Comparison of ENCODE assay signal across 27 mouse cellular contexts in genomic region chr15:74107946-74108345, GRCm38 (mm10).
A peak's percentile ranks its signal among the peaks of the same experiment; 100 is the strongest.
DNase-seq lines count a peak whose midpoint lies in the region; ATAC-seq and TF ChIP-seq lines count a peak whose summit lies in the region.
"Had no signal": no experiment of that assay in that cellular context is flagged by ENCODE, and none has a peak within 500 bp of the region (broad histone marks: within the 10 kb centered on the region; RNA-seq: fewer than 3 reads in every experiment).

No protein-coding gene starts in this region.

- peak overlapping the region; percentile 57; the same call in 1 of the 2 replicates for H3K27ac ChIP-seq in olfactory bulb, adult 2 months (ENCODE audit: insufficient read depth, low read depth, low read length)
- H3K27ac ChIP-seq in liver, embryonic 11.5 days (ENCODE audit: low read depth, low read length): no peak overlapping the region
- H3K27ac ChIP-seq: embryonic facial prominence, embryonic 12.5 days; forebrain, embryonic 12.5 days; hindbrain, postnatal 0 days; left cerebral cortex, adult 2 months; limb, embryonic 12.5 days; liver, embryonic 12.5 days; midbrain, embryonic 12.5 days; stomach, postnatal 0 days had no signal

- no peaks in the 10 kb centered on the region for H3K27me3 ChIP-seq in liver, embryonic 11.5 days (replicated peaks; ENCODE audit: control insufficient read depth, insufficient read depth, low read length)
- H3K27me3 ChIP-seq: embryonic facial prominence, embryonic 12.5 days; forebrain, embryonic 12.5 days; limb, embryonic 12.5 days; liver, embryonic 12.5 days; midbrain, embryonic 12.5 days had no signal

- ATAC-seq in liver, embryonic 11.5 days (replicated peaks; ENCODE audit: low FRiP score): no peak
- ATAC-seq: hindbrain, postnatal 0 days; intestine, embryonic 16.5 days; liver, embryonic 12.5 days had no signal

- no peak overlapping the region for H3K4me2 ChIP-seq in liver, embryonic 11.5 days
- H3K4me2 ChIP-seq: embryonic facial prominence, embryonic 12.5 days; forebrain, embryonic 12.5 days; heart, embryonic 11.5 days; limb, embryonic 12.5 days; liver, embryonic 12.5 days; midbrain, embryonic 12.5 days had no signal

- no peak for TF ChIP-seq POLR2A in olfactory bulb, adult 2 months (IDR thresholded peaks at IDR 0.05; ENCODE audit: insufficient read depth, low read depth, low read length)
- TF ChIP-seq POLR2A in lung, adult 2 months (IDR thresholded peaks at IDR 0.05; ENCODE audit: borderline replicate concordance, extremely low read depth, low read depth, low read length): no peak

- no peak for TF ChIP-seq CTCF in olfactory bulb, adult 2 months (IDR thresholded peaks at IDR 0.05; ENCODE audit: insufficient read depth, low read depth, low read length)
- no peak for TF ChIP-seq CTCF in lung, adult 2 months (IDR thresholded peaks at IDR 0.05; ENCODE audit: insufficient read depth, low read length)

- no peaks in the 10 kb centered on the region for H3K36me3 ChIP-seq in liver, embryonic 11.5 days (ENCODE audit: control insufficient read depth, insufficient read depth, low read length)
- H3K36me3 ChIP-seq: embryonic facial prominence, embryonic 12.5 days; forebrain, embryonic 12.5 days; limb, embryonic 12.5 days; liver, embryonic 12.5 days; midbrain, embryonic 12.5 days had no signal

- no peak overlapping the region for H3K9ac ChIP-seq in liver, embryonic 11.5 days (ENCODE audit: low read depth, low read length)
- H3K9ac ChIP-seq: embryonic facial prominence, embryonic 12.5 days; forebrain, embryonic 12.5 days; limb, embryonic 12.5 days; liver, embryonic 12.5 days; midbrain, embryonic 12.5 days had no signal

- no peaks in the 10 kb centered on the region for H3K9me3 ChIP-seq in liver, embryonic 11.5 days (ENCODE audit: control insufficient read depth, low read length)
- H3K9me3 ChIP-seq: embryonic facial prominence, embryonic 12.5 days; forebrain, embryonic 12.5 days; limb, embryonic 12.5 days; liver, embryonic 12.5 days; midbrain, embryonic 12.5 days had no signal

- no peak overlapping the region for H3K4me3 ChIP-seq in olfactory bulb, adult 2 months (ENCODE audit: insufficient read depth, low read depth, low read length)
- H3K4me3 ChIP-seq in liver, embryonic 11.5 days (ENCODE audit: low read depth, low read length): no peak overlapping the region
- no peak overlapping the region for H3K4me3 ChIP-seq in lung, adult 2 months (replicated peaks; ENCODE audit: extremely low read depth, low read depth, low read length)
- H3K4me3 ChIP-seq: embryonic facial prominence, embryonic 12.5 days; erythroblast, embryonic 14.5 days; forebrain, embryonic 12.5 days; left cerebral cortex, adult 2 months; limb, embryonic 12.5 days; liver, embryonic 12.5 days; midbrain, embryonic 12.5 days had no signal

- peak; percentile 52 for DNase-seq in right cerebral cortex, adult 18-20 months
- no peak for DNase-seq in right cerebral cortex, postnatal 4 days
- DNase-seq in layer of hippocampus, adult 9-11 months: peak; percentile 57
- no peak for DNase-seq in liver, embryonic 11.5 days (ENCODE audit: low spot score)
- DNase-seq in cerebellum, adult 9-11 months: no peak
- no peak for DNase-seq in lung, adult 2 months
- DNase-seq: adrenal gland, adult 2 months; cerebellum, adult 18-20 months; cerebellum, postnatal 25 days; gastrocnemius, postnatal 14 days; heart, adult 11 months; kidney, postnatal 25 days; lung, adult 18-20 months; lung, postnatal 14 days; thymus, postnatal 14 days had no signal

- peaks cover 24% of the 10 kb centered on the region for H3K4me1 ChIP-seq in olfactory bulb, adult 2 months (ENCODE audit: control insufficient read depth, insufficient read depth, low read length)
- no peaks in the 10 kb centered on the region for H3K4me1 ChIP-seq in liver, embryonic 11.5 days (replicated peaks; ENCODE audit: control insufficient read depth, insufficient read depth, low read length)
- no peaks in the 10 kb centered on the region for H3K4me1 ChIP-seq in lung, adult 2 months (ENCODE audit: control insufficient read depth, insufficient read depth, low read length)
- H3K4me1 ChIP-seq: embryonic facial prominence, embryonic 12.5 days; forebrain, embryonic 12.5 days; limb, embryonic 12.5 days; liver, embryonic 12.5 days; midbrain, embryonic 12.5 days had no signal

- 49% methylated on average over 3 of the region's 3 CpGs for WGBS in olfactory bulb, adult 2 months
- 84% methylated on average over 3 of the region's 3 CpGs for WGBS in liver, embryonic 11.5 days
- WGBS in lung, adult 2 months: 80% methylated on average over 3 of the region's 3 CpGs

Comparison
In these comparisons a context has a peak if more than half of its experiments do, and no peak if none do; other contexts are left out.
1. DNase-seq: peak in right cerebral cortex, adult 18-20 months (single experiment) and layer of hippocampus, adult 9-11 months (single experiment); none in right cerebral cortex, postnatal 4 days (single experiment), liver, embryonic 11.5 days (single experiment), cerebellum, adult 9-11 months (single experiment) and lung, adult 2 months (single experiment).